Mouse (Mus musculus): ENCODE results near the gene Wdcp. TPM values are rescaled to one million over a fixed set of nuclear protein-coding genes. Genes with fewer than 3 reads are reported as not detected.
A peak's percentile ranks its signal among the peaks of the same experiment; 100 is the strongest.
"Not testable (repeated sequence)": the region's sequence is repeated elsewhere in the genome, so short reads cannot be mapped to it uniquely, and the experiment has no call there.

The Wdcp gene
- polyA plus RNA-seq, 1 experiment from 2014 or later, result 17.8 TPM

- H3K27ac ChIP-seq (ENCODE audit: low read length), result no peak overlapping the region
- peaks cover 8% of the 10 kb centered on the region; the same call in 1 of the 2 replicates for H3K4me1 ChIP-seq (ENCODE audit: control insufficient read depth, insufficient read depth, low read length)
- H3K4me2 ChIP-seq (replicated peaks; ENCODE audit: low read depth, low read length), result peak overlapping the region; percentile 76; the same call in 1 of the 2 replicates
- H3K27me3 ChIP-seq (ENCODE audit: control insufficient read depth, insufficient read depth, low read length), result no peaks in the 10 kb centered on the region
- WGBS, result 79% methylated on average over 6 of the region's 6 CpGs
- ATAC-seq (ENCODE audit: insufficient number of reproducible peaks, insufficient read depth, low FRiP score, low read depth), result no peak
- H3K36me3 ChIP-seq (ENCODE audit: control insufficient read depth, insufficient read depth, low read length), result no peaks in the 10 kb centered on the region
- H3K9ac ChIP-seq (replicated peaks; ENCODE audit: low read depth, low read length), result no peak overlapping the region
- H3K4me3 ChIP-seq (ENCODE audit: low read depth, low read length), result no peak overlapping the region
- H3K9me3 ChIP-seq (ENCODE audit: control insufficient read depth, low read depth, low read length), result no peaks in the 10 kb centered on the region
These were observed 30.4 kb downstream of the Wdcp start for GRCm38 (mm10) chr12:4873531-4873930.

DNA sequence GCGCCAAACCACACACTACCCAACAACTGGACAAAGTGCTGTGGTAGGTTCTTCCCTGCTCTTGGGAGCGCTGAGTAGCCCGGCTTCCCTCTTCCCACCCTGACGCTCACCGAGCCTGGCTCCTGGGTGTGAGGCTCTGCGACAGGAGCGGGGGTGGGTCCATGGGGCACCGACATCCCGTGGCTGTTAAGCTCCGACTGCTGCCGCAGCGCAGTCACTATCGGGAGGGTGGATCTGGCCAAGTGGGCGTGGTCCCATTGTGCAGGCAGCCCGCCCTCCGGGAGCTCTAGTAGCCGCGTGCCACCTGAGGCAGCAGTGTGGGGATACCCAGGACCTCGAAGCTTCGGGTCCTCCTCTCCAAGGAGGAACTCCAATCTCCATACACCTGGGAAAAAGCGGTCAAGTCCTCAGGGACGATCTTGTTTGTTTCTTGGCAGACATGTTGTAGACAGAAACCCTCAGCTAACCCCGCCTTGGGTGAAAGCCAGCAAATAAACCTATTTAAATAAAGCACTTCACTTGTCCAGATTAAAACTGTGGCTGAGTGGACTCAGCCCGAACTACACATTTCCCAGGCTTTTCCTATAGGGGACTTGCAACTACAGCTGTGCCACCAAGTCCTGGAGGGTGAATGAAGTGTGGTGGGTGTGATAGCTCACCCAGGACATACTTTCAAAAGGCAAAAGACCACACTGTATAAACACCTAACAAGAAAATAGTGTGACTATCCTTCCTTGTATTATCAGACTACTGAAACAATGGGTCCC is 31.2 kb downstream of the Wdcp start, which contains the start of gene Mfsd2b:
Gene Mfsd2b (minus strand): TSS at position 199 of the 767 bp plus-strand sequence.
- H3K4me2 ChIP-seq (replicated peaks; ENCODE audit: low read depth, low read length), result peak within 1 kb of the TSS; percentile 76
- no peaks in the 10 kb centered on the region for H3K27me3 ChIP-seq (ENCODE audit: control insufficient read depth, insufficient read depth, low read length)
- no peaks in the 10 kb centered on the region for H3K36me3 ChIP-seq (ENCODE audit: control insufficient read depth, insufficient read depth, low read length)
- peaks cover 5% of the 10 kb centered on the region; the same call in 1 of the 2 replicates for H3K4me1 ChIP-seq (ENCODE audit: control insufficient read depth, insufficient read depth, low read length)
- ATAC-seq (ENCODE audit: insufficient number of reproducible peaks, insufficient read depth, low FRiP score, low read depth), result peak; percentile 89
- H3K9ac ChIP-seq (replicated peaks; ENCODE audit: low read depth, low read length), result no peak within 1 kb of the TSS; the same call in 1 of the 2 replicates
- WGBS, result 3% methylated on average over 24 of the region's 24 CpGs
- peak within 1 kb of the TSS; percentile 28 for H3K4me3 ChIP-seq (ENCODE audit: low read depth, low read length)
- H3K27ac ChIP-seq (ENCODE audit: low read length), result no peak within 1 kb of the TSS
- H3K9me3 ChIP-seq (ENCODE audit: control insufficient read depth, low read depth, low read length), result no peaks in the 10 kb centered on the region

DNA sequence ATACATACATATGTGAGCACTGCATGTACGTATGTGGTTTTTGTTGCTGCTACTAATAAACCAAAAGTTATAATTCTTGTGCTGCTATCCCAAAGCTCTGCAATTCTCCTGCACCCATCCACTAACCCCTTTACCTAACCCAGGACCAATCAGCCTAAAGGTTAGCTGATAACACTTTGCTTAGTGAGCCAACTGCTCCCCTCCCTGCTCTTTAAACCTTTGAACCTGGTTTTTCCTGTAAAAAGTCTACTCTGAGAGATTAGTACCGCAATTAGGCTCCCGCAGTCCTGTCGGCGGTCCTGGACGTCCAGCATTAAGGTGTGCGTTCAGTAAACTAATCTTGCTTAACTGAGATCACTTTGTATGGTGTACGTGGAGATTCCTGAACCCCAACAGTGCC is 32.5 kb downstream of the Wdcp start:
- H3K27me3 ChIP-seq (ENCODE audit: control insufficient read depth, insufficient read depth, low read length), result no peaks in the 10 kb centered on the region
- no peak for ATAC-seq (ENCODE audit: insufficient number of reproducible peaks, insufficient read depth, low FRiP score, low read depth)
- no peak overlapping the region for H3K9ac ChIP-seq (replicated peaks; ENCODE audit: low read depth, low read length)
- 75% methylated on average over 8 of the region's 8 CpGs for WGBS
- peaks cover 3% of the 10 kb centered on the region; the same call in 1 of the 2 replicates for H3K36me3 ChIP-seq (ENCODE audit: control insufficient read depth, insufficient read depth, low read length)
- no peaks in the 10 kb centered on the region for H3K9me3 ChIP-seq (ENCODE audit: control insufficient read depth, low read depth, low read length)
- no peak overlapping the region for H3K4me3 ChIP-seq (ENCODE audit: low read depth, low read length)
- H3K4me1 ChIP-seq (ENCODE audit: control insufficient read depth, insufficient read depth, low read length), result peaks cover 3% of the 10 kb centered on the region; the same call in 1 of the 2 replicates
- no peak overlapping the region for H3K4me2 ChIP-seq (replicated peaks; ENCODE audit: low read depth, low read length)
- no peak overlapping the region for H3K27ac ChIP-seq (ENCODE audit: low read length)

DNA sequence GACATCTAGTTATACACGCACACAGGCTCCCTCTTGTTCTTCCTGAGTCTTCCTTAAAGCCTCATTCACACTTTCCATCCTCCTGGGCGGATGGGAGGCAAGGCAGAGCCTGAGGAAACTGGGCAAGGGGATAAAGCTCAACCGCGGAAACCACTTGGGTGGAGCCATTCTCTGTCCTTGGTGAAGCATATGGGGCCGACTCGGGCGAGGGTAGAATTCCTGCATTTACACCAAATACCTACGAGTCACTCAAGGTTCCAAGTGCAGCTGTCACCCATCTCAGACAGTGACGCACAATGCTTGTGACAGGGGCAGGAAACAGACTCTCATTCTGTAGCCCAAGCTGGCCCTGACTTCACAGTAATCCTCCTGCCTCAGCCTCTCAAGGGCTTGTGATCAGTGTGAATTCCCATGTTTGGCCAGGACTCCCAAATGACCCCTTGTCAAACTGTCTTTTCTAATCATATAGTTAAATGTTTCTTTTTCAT is 35.2 kb downstream of the Wdcp start:
- Histone ChIP-seq H3K9me3 (ENCODE audit: control insufficient read depth, low read depth, low read length) (no peaks in the 10 kb centered on the region), H3K9ac (replicated peaks; ENCODE audit: low read depth, low read length) (no peak overlapping the region), H3K27ac (ENCODE audit: low read length) (no peak overlapping the region), H3K4me1 (ENCODE audit: control insufficient read depth, insufficient read depth, low read length) (peaks cover 3% of the 10 kb centered on the region; the same call in 1 of the 2 replicates), H3K27me3 (ENCODE audit: control insufficient read depth, insufficient read depth, low read length) (no peaks in the 10 kb centered on the region), H3K4me3 (ENCODE audit: low read depth, low read length) (no peak overlapping the region), H3K36me3 (ENCODE audit: control insufficient read depth, insufficient read depth, low read length) (peaks cover 3% of the 10 kb centered on the region; the same call in 1 of the 2 replicates), H3K4me2 (replicated peaks; ENCODE audit: low read depth, low read length) (no peak overlapping the region)
- 82% methylated on average over 9 of the region's 9 CpGs for WGBS
- no peak for ATAC-seq (ENCODE audit: insufficient number of reproducible peaks, insufficient read depth, low FRiP score, low read depth)

- Histone ChIP-seq H3K4me3 (ENCODE audit: low read depth, low read length) (no peak overlapping the region), H3K27ac (ENCODE audit: low read length) (no peak overlapping the region), H3K9me3 (ENCODE audit: control insufficient read depth, low read depth, low read length) (no peaks in the 10 kb centered on the region), H3K27me3 (ENCODE audit: control insufficient read depth, insufficient read depth, low read length) (no peaks in the 10 kb centered on the region), H3K4me1 (ENCODE audit: control insufficient read depth, insufficient read depth, low read length) (peaks cover 3% of the 10 kb centered on the region; the same call in 1 of the 2 replicates), H3K4me2 (replicated peaks; ENCODE audit: low read depth, low read length) (no peak overlapping the region), H3K36me3 (ENCODE audit: control insufficient read depth, insufficient read depth, low read length) (peaks cover 3% of the 10 kb centered on the region; the same call in 1 of the 2 replicates), H3K9ac (replicated peaks; ENCODE audit: low read depth, low read length) (no peak overlapping the region)
- WGBS, result 93% methylated on average over 5 of the region's 5 CpGs
- ATAC-seq (ENCODE audit: insufficient number of reproducible peaks, insufficient read depth, low FRiP score, low read depth), result no peak
These were observed 35.9 kb downstream of the Wdcp start for GRCm38 (mm10) chr12:4879048-4879447.

- Histone ChIP-seq H3K9me3 (ENCODE audit: control insufficient read depth, low read depth, low read length) (no peaks in the 10 kb centered on the region), H3K4me2 (replicated peaks; ENCODE audit: low read depth, low read length) (no peak overlapping the region), H3K9ac (replicated peaks; ENCODE audit: low read depth, low read length) (no peak overlapping the region), H3K36me3 (ENCODE audit: control insufficient read depth, insufficient read depth, low read length) (peaks cover 3% of the 10 kb centered on the region; the same call in 1 of the 2 replicates), H3K27ac (ENCODE audit: low read length) (no peak overlapping the region), H3K27me3 (ENCODE audit: control insufficient read depth, insufficient read depth, low read length) (no peaks in the 10 kb centered on the region), H3K4me3 (ENCODE audit: low read depth, low read length) (no peak overlapping the region), H3K4me1 (ENCODE audit: control insufficient read depth, insufficient read depth, low read length) (no peaks in the 10 kb centered on the region)
- no peak for ATAC-seq (ENCODE audit: insufficient number of reproducible peaks, insufficient read depth, low FRiP score, low read depth)
- 47% methylated on average over 2 of the region's 2 CpGs for WGBS
These were observed 39.0 kb downstream of the Wdcp start for GRCm38 (mm10) chr12:4882086-4882485.

GRCm38 (mm10) chr12:4885062-4885461 is 42.0 kb downstream of the Wdcp start:
- no peak for ATAC-seq (ENCODE audit: insufficient number of reproducible peaks, insufficient read depth, low FRiP score, low read depth)
- H3K27ac ChIP-seq (ENCODE audit: low read length), result no peak overlapping the region
- no peaks in the 10 kb centered on the region for H3K9me3 ChIP-seq (ENCODE audit: control insufficient read depth, low read depth, low read length)
- no peak overlapping the region for H3K9ac ChIP-seq (replicated peaks; ENCODE audit: low read depth, low read length)
- 45% methylated on average over 1 of the region's 1 CpGs for WGBS
- H3K27me3 ChIP-seq (ENCODE audit: control insufficient read depth, insufficient read depth, low read length), result no peaks in the 10 kb centered on the region
- no peaks in the 10 kb centered on the region for H3K4me1 ChIP-seq (ENCODE audit: control insufficient read depth, insufficient read depth, low read length)
- H3K36me3 ChIP-seq (ENCODE audit: control insufficient read depth, insufficient read depth, low read length), result no peaks in the 10 kb centered on the region
- no peak overlapping the region for H3K4me3 ChIP-seq (ENCODE audit: low read depth, low read length)
- H3K4me2 ChIP-seq (replicated peaks; ENCODE audit: low read depth, low read length), result no peak overlapping the region

DNA sequence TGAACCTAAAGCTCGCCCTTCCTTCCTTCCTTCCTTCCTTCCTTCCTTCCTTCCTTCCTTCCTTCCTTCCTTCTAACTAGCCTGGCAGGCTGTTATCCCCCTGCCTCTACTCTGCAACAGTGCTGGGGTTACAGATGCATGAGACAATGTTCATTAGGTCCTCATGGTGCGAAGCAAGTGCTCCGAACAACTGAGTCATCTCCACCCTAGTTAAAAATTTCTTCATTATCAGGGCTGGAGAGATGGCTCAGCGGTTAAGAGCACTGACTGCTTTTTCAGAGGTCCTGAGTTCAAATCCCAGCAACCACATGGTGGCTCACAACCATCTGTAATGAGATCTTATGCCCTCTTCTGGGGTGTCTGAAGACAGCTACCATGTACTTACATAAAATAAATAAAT is 43.5 kb downstream of the Wdcp start:
- not testable (repeated sequence) for H3K36me3 ChIP-seq (ENCODE audit: control insufficient read depth, insufficient read depth, low read length)

More for the DNA sequence above, 43.5 kb downstream of the Wdcp start:
- H3K4me2 ChIP-seq (replicated peaks; ENCODE audit: low read depth, low read length); H3K27ac ChIP-seq (ENCODE audit: low read length); H3K4me3 ChIP-seq (ENCODE audit: low read depth, low read length); H3K27me3 ChIP-seq (ENCODE audit: control insufficient read depth, insufficient read depth, low read length); H3K9me3 ChIP-seq (ENCODE audit: control insufficient read depth, low read depth, low read length); H3K4me1 ChIP-seq (ENCODE audit: control insufficient read depth, insufficient read depth, low read length); ATAC-seq (ENCODE audit: insufficient number of reproducible peaks, insufficient read depth, low FRiP score, low read depth); H3K9ac ChIP-seq (replicated peaks; ENCODE audit: low read depth, low read length): not testable (repeated sequence)
- WGBS, result 97% methylated on average over 4 of the region's 4 CpGs

Data from stomach, embryonic 14.5 days (tissue).